Mouse (Mus musculus) lung, postnatal 0 days (tissue): Measurements from ENCODE around the gene Fktn.

ENCODE experiments used
- CTCF ChIP-seq: IDR thresholded peaks from 2 replicates; pipeline ENCODE4 v1.5.1; 2016; ENCODE audit warnings: antibody characterized with exemption, mild to moderate bottlenecking
- EP300 ChIP-seq: IDR thresholded peaks from 2 replicates; pipeline ENCODE4 v1.6.1; 2016; ENCODE audit warnings: antibody characterized with exemption, mild to moderate bottlenecking, control low read depth

DNA sequence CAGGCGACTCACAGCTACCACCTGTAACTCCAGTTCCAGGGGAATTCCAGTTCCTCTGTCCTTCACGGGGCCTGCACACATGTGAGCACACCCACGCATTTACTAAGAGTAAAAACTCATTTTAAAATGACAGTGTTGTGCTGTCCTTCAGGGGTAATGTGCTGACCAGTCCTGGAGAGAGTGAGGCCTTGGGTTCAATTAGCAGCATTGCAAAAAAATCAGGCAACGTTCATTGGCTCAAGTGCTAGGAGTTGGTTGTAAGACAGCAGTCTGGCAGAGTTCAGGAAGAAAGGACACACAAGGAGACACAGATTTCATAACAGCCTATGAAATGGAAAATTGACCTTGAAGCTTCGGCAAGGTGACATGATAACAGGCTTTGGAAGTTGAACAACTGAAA, 4.5 kb downstream of the Fktn start:
- TF ChIP-seq CTCF (no peak), EP300 (no peak)
